Mouse (Mus musculus) limb, embryonic 13.5 days (tissue): ENCODE measurements around the gene Pde10a. TPM values are rescaled to one million over a fixed set of nuclear protein-coding genes. Genes with fewer than 3 reads are reported as not detected.

Experiments used
- ATAC-seq: fragments of 200-750 bp; cut with Nextera tagmentation; 2 replicates; pipeline ENCODE4 v1.8.0; 2017; ENCODE audit warnings: low read depth, moderate number of reproducible peaks, moderate TSS enrichment; ENCODE audit not compliant: low FRiP score
- H3K27ac ChIP-seq: fragments of 300-500 bp; sonication (generic); 2 replicates; pipeline ENCODE4 v1.5.1; 2015; ENCODE audit warnings: inconsistent platforms, mild to moderate bottlenecking, moderate library complexity
- H3K27me3 ChIP-seq: fragments of 300-500 bp; sonication (generic); 2 replicates; pipeline ENCODE4 v1.6.1; 2015; ENCODE audit warnings: mild to moderate bottlenecking, inconsistent platforms
- H3K36me3 ChIP-seq: fragments of 300-500 bp; sonication (generic); 2 replicates; pipeline ENCODE4 v1.6.1; 2015; ENCODE audit warnings: inconsistent platforms, mild to moderate bottlenecking, moderate library complexity
- H3K4me1 ChIP-seq: fragments of 300-500 bp; sonication (generic); 2 replicates; pipeline ENCODE4 v1.6.1; 2015; ENCODE audit warnings: inconsistent platforms
- H3K4me2 ChIP-seq: fragments of 300-500 bp; sonication (generic); replicated peaks from 2 replicates; pipeline ENCODE4 v1.6.1; 2015; ENCODE audit warnings: inconsistent platforms, mild to moderate bottlenecking, moderate library complexity
- H3K4me3 ChIP-seq: fragments of 300-500 bp; sonication (generic); 2 replicates; pipeline ENCODE4 v1.5.1; 2015; ENCODE audit warnings: moderate library complexity, mild to moderate bottlenecking, inconsistent platforms
- H3K9ac ChIP-seq: fragments of 300-500 bp; sonication (generic); 2 replicates; pipeline ENCODE4 v1.6.1; 2015; ENCODE audit warnings: mild to moderate bottlenecking, inconsistent platforms
- H3K9me3 ChIP-seq: fragments of 300-500 bp; sonication (generic); 2 replicates; pipeline ENCODE4 v1.6.1; 2016; ENCODE audit warnings: inconsistent platforms
- WGBS: fragments of 180-500 bp; shearing (Covaris S2); methylation state at CpG from one replicate; pipeline ENCODE4 v1.1.7; 2015; 5-methylcytosine and 5-hydroxymethylcytosine counted together
- polyA plus RNA-seq: library from polyadenylated mRNA; unstranded; fragments of >200 nt; fragmentation: Nextera tagmentation; extraction: Ambion mirVana; gene quantifications from 2 replicates; pipeline ENCODE4 v1.2.1, GENCODE M21; 2015

Gene Pde10a
- polyA plus RNA-seq, 1 experiment from 2014 or later = 2.4 TPM

DNA sequence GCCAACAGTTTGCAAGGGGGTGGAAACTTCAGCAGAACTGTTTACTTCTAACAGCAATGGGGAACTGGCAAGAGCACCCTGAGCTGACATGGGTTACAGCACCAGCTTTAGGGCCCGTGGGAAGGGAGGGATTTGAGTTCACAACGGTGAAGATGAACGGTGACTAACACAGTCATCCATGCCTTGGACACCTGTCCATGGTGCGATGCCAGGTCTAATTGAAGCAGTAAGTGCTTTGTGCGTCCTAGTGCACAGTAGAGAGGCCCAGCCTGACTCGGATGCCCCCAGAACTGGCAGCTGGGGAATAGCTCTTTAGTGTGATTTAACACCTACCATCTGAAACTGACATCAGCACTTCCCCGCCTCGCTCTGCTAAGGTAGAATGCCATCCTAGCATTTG, 373.0 kb downstream of the Pde10a start:
- H3K4me2 ChIP-seq = no peak overlapping the region
- H3K4me1 ChIP-seq = peaks cover 12% of the 10 kb centered on the region
- no peaks in the 10 kb centered on the region for H3K27me3 ChIP-seq
- H3K36me3 ChIP-seq = no peaks in the 10 kb centered on the region
- no peak overlapping the region for H3K4me3 ChIP-seq
- no peak overlapping the region for H3K9ac ChIP-seq
- WGBS = 77% methylated on average over 8 of the region's 8 CpGs
- H3K9me3 ChIP-seq = no peaks in the 10 kb centered on the region
- no peak for ATAC-seq
- no peak overlapping the region for H3K27ac ChIP-seq

DNA sequence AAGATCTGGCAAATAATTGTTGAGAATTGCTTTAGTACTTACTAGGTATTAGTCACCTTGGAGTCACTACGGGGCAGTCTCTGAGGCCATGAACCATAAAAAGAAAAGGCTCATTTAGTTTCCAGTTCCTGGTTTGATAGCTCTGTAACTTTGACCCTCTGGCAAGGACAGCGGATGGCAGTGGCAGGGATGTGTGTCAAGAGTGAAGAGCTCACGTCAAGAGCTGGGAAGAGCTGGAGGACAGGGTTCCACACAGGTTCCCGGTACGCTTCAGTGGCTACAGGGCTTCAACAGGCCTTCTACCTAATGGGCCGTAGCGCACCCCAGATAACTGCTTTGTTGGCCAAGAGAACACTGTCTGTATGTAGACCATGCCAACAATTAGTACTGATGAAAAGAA, 374.0 kb downstream of the Pde10a start:
- ATAC-seq = no peak
- no peak overlapping the region for H3K4me2 ChIP-seq

DNA sequence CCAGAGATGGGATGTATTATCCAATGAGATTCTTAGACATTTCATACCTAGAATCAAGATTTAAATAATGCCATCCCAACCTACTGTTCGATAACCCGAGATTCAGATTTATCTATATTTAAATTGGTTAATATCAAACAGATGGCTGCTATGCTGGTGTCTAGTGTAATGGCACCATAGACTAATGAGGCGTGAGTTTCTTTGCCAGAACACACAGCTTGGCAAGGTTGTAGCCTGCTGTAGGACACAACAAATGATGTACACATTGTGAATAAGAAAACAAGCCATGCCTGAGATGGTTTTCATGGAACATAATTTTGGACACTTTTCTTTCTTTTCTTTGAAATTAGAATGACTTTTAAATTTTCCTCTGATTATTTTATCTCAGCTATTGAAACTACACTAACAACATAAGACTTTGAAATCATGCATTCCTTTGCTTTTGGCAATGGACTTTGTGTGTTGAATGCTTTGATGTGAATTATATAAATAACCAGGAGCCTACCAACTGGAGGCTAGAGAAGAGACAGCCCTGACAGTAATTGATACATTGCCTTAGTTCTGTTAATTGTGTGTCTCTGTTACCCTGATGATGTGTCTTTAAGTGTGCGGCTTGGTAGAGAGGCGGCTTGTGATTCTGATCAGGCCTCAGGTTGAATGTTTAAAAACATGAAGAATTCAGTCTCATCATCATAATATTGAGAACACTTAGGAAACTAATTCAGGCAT, 378.5 kb downstream of the Pde10a start:
- Histone ChIP-seq H3K9me3 (no peaks in the 10 kb centered on the region), H3K4me1 (peaks cover 5% of the 10 kb centered on the region), H3K36me3 (no peaks in the 10 kb centered on the region), H3K9ac (no peak overlapping the region), H3K27ac (no peak overlapping the region), H3K4me2 (no peak overlapping the region), H3K4me3 (no peak overlapping the region), H3K27me3 (no peaks in the 10 kb centered on the region)
- ATAC-seq = no peak
- 89% methylated on average over 5 of the region's 5 CpGs for WGBS

More for the DNA sequence above, 374.0 kb downstream of the Pde10a start:
- Histone ChIP-seq H3K27ac (no peak overlapping the region), H3K4me1 (peaks cover 7% of the 10 kb centered on the region), H3K36me3 (no peaks in the 10 kb centered on the region), H3K4me3 (no peak overlapping the region), H3K9ac (no peak overlapping the region), H3K27me3 (no peaks in the 10 kb centered on the region), H3K9me3 (no peaks in the 10 kb centered on the region)
- 87% methylated on average over 7 of the region's 7 CpGs for WGBS

DNA sequence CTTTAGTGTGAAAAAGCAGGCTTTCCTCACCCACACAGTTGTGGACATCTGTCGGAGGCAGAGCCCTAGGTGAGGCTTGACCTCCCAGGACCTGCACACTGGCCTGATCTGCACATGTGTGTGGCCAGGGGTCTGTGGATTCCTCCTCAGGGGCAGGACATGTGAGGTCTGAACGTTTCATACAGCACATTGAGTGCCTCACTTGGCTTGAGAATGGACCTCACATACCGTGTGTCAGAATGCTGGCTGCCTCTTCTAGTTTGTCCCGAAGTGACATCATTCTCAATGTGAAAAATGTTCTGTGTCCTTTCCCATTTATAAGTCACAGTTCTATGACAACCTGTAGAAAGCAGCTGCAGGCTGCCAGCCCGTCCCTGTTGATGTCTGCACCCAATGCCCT, 385.4 kb downstream of the Pde10a start:
- Histone ChIP-seq H3K27ac (no peak overlapping the region), H3K9me3 (no peaks in the 10 kb centered on the region), H3K27me3 (0 out of 2 replicates have a peak, but pooled peaks cover 3% of the 10 kb centered on the region), H3K4me3 (no peak overlapping the region), H3K36me3 (no peaks in the 10 kb centered on the region), H3K9ac (no peak overlapping the region), H3K4me1 (peaks cover 3% of the 10 kb centered on the region), H3K4me2 (no peak overlapping the region)
- WGBS = 66% methylated on average over 5 of the region's 5 CpGs
- ATAC-seq = no peak

DNA sequence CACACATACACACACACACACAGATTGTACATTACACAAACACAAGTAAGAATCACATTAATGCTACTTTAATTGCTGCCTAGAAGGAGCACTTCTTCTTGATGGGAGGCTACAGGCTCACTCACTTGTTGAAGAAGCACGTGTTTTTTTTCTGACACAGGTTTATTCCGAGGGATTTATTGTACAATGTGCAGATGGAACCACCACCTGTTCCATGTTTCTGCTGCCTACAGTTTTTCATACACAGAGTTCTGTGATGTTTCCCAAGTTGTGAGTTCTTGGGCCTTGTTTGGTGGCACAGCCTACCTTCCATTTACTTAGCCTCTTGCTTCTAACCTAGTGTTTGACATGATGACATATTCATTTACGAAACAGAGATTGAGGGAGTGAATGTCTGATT, 387.8 kb downstream of the Pde10a start:
- no peak overlapping the region for H3K4me3 ChIP-seq
- H3K4me1 ChIP-seq = 0 out of 2 replicates have a peak, but pooled peaks cover 4% of the 10 kb centered on the region
- no peaks in the 10 kb centered on the region for H3K36me3 ChIP-seq
- H3K27ac ChIP-seq = no peak overlapping the region
- H3K9ac ChIP-seq = no peak overlapping the region
- 81% methylated on average over 3 of the region's 3 CpGs for WGBS
- ATAC-seq = no peak
- H3K4me2 ChIP-seq = no peak overlapping the region
- no peaks in the 10 kb centered on the region for H3K9me3 ChIP-seq
- 0 out of 2 replicates have a peak, but pooled peaks cover 3% of the 10 kb centered on the region for H3K27me3 ChIP-seq

DNA sequence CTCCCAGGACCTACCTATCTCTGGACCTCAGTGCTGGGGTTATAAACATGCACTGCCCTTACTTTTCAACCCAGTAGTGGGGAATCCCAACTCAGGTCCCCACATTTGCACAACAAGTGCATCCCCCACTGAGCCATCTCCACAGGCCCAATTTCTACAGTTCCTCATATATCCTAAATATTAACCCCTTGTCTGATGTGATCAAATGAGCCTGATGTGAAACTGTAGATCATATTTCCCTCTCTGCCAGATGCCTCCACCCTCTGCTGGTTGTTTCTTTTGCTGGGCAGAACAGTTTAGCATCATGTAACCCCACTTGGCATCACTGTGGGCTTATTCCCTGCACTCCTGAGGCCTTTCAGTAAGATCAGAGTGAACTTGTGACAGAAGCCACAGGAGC, 390.5 kb downstream of the Pde10a start:
- Histone ChIP-seq H3K4me2 (no peak overlapping the region), H3K9ac (no peak overlapping the region), H3K27ac (no peak overlapping the region), H3K27me3 (no peaks in the 10 kb centered on the region), H3K4me1 (0 out of 2 replicates have a peak, but pooled peaks cover 4% of the 10 kb centered on the region), H3K36me3 (no peaks in the 10 kb centered on the region), H3K9me3 (no peaks in the 10 kb centered on the region), H3K4me3 (no peak overlapping the region)
- ATAC-seq = no peak

DNA sequence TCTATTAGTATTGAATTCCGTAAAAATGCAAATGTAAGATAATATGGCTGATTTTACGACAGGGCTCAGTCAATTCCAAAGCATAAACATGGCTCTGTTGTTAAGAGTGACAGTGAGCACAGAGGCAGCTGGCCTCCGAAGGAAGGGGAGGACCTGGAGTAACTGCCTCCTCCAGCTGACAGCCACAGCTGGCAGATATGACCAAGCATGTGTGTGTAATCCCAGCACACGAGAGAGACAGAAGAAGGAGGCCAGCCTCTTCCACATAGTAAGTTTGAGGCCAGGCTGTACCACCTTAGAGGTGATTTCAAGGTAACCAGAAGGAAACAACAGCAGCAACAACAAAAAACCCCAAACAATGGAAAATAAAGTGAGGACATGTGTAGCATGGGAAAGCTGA, 397.9 kb downstream of the Pde10a start:
- peaks cover 20% of the 10 kb centered on the region for H3K4me1 ChIP-seq
- 0 out of 2 replicates have a peak, but pooled peaks cover 6% of the 10 kb centered on the region for H3K27me3 ChIP-seq
- no peak overlapping the region for H3K9ac ChIP-seq
- H3K4me2 ChIP-seq = no peak overlapping the region
- H3K27ac ChIP-seq = no peak overlapping the region
- H3K4me3 ChIP-seq = no peak overlapping the region
- no peaks in the 10 kb centered on the region for H3K9me3 ChIP-seq
- H3K36me3 ChIP-seq = no peaks in the 10 kb centered on the region
- 0 out of 2 replicates have a peak, but pooled peaks have one; percentile 50 for ATAC-seq
- WGBS = 26% methylated on average over 4 of the region's 4 CpGs

DNA sequence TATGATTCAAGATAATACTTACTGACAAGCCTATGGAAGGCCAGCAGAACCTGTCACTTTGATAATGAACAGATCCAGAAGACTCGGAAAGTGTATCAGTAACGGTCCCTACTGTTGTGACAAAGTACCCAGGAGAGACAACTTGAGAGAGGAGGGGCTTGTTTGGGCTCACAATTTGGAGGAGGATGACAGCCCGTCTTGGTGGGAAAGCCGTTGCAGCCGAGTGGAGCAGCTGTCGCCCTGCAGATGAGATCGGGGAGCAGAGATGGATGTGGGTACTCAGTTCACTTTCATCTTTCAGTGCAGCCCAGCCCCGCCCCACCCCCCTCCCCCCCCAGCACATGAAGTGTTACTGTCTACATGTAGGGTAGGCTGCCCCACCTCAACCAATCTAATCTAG, 398.6 kb downstream of the Pde10a start:
- Histone ChIP-seq H3K27ac (no peak overlapping the region), H3K9me3 (no peaks in the 10 kb centered on the region), H3K4me1 (peaks cover 25% of the 10 kb centered on the region), H3K36me3 (no peaks in the 10 kb centered on the region), H3K9ac (no peak overlapping the region), H3K27me3 (0 out of 2 replicates have a peak, but pooled peaks cover 6% of the 10 kb centered on the region), H3K4me3 (no peak overlapping the region), H3K4me2 (no peak overlapping the region)
- no peak for ATAC-seq
- 36% methylated on average over 8 of the region's 8 CpGs for WGBS

DNA sequence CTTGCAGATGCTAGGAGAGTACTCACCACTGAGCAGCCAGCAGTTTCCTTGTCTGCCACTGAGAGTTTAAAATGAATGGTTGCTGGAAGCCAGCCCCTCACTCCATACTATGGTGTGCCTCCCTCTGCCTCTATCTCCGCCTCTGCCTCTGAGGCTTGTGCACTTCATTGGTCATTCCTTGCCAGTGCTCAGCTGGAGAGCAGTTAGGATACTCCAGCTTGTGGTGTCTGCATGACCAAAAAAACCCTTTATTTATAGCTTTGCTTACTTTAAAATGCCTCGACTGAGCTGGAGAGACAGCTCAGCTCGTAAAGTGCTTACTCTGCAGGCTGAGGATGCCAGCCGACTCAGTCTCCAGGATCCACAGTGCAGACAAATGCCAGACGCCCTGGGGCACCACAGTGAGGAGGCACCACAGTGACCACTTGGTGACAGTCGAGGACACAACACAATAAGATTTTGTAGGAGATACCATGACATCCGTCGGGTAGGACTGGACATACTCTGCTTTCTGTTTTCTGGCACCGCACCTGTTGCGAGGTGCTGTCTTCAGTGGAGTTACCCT, 400.7 kb downstream of the Pde10a start:
- no peak overlapping the region for H3K4me2 ChIP-seq
- no peak overlapping the region for H3K4me3 ChIP-seq
- 0 out of 2 replicates have a peak, but pooled peaks cover 6% of the 10 kb centered on the region for H3K27me3 ChIP-seq
- H3K27ac ChIP-seq = no peak overlapping the region
- no peaks in the 10 kb centered on the region for H3K9me3 ChIP-seq
- no peak for ATAC-seq
- WGBS = 54% methylated on average over 10 of the region's 10 CpGs
- H3K4me1 ChIP-seq = peaks cover 25% of the 10 kb centered on the region
- H3K36me3 ChIP-seq = no peaks in the 10 kb centered on the region
- no peak overlapping the region for H3K9ac ChIP-seq

DNA sequence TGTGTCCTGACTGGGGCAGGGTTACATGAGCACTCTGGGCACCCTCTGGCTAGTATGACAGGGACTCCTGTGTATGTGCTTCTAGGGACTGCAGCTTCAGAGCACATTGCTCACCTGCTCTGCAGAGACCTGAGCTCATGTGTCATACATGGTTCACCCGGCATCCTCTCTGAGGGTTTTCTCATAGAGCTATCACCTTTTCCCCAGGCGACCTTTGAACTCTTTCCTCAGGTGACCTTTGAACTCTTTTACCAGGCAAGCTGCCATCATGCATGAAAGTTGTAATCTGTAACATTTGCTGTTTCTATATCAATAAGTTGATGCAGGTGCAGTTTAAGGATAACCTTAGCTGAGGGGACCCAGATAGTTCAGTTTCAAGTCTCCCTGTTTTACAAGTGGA, 403.4 kb downstream of the Pde10a start:
- WGBS = 58% methylated on average over 2 of the region's 2 CpGs
- ATAC-seq = no peak
- Histone ChIP-seq H3K9ac (no peak overlapping the region), H3K4me3 (no peak overlapping the region), H3K9me3 (no peaks in the 10 kb centered on the region), H3K36me3 (no peaks in the 10 kb centered on the region), H3K4me1 (peaks cover 14% of the 10 kb centered on the region; the same call in 1 of the 2 replicates), H3K4me2 (no peak overlapping the region), H3K27ac (no peak overlapping the region), H3K27me3 (peaks cover 10% of the 10 kb centered on the region; the same call in 1 of the 2 replicates)

DNA sequence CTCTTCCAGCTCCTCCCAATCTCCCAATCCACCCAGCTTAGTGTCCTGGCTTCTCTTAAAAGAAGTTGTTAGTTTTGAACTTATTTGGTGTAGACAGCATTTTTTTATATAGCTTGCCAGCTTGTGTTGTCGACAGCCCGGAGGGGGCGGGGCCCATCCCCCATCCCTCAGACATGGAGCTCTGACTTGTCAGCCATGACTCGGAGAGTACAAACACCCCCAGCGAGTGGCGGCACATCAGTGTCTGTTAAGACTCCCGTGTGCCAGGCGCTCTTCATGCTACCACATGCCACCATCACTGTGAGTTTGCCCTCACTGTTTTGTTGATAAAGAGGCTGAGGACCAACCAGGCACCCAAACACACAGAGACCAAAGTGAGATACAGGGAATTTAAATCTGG, 404.5 kb downstream of the Pde10a start:
- H3K9me3 ChIP-seq = no peaks in the 10 kb centered on the region
- no peak overlapping the region for H3K27ac ChIP-seq
- no peak overlapping the region for H3K9ac ChIP-seq
- peaks cover 8% of the 10 kb centered on the region; the same call in 1 of the 2 replicates for H3K4me1 ChIP-seq
- 69% methylated on average over 8 of the region's 8 CpGs for WGBS
- H3K4me3 ChIP-seq = no peak overlapping the region
- H3K36me3 ChIP-seq = no peaks in the 10 kb centered on the region
- ATAC-seq = no peak
- no peak overlapping the region for H3K4me2 ChIP-seq
- peaks cover 17% of the 10 kb centered on the region for H3K27me3 ChIP-seq

DNA sequence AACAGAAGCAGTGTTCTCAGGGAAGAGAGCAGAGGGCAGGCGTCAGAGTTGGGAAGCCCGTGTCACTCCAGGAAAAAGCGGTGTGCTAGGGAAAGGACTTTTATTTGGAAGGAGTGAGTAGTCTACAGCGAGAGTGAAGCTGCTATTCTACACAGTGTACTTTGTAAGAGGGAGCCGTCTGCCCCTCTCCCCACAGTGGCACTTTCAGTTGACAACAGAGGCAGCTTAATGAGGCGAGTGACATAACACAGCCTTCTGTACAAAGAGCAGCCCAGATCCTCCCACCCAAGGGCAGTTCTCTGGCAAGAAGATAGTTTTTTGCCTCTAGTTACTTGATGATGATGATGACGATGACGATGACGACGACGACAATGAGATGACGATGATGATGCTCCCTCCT, 410.4 kb downstream of the Pde10a start:
- no peak for ATAC-seq
- Histone ChIP-seq H3K4me2 (no peak overlapping the region), H3K9me3 (no peaks in the 10 kb centered on the region), H3K4me1 (no peaks in the 10 kb centered on the region), H3K4me3 (no peak overlapping the region), H3K27me3 (peaks cover 10% of the 10 kb centered on the region), H3K27ac (no peak overlapping the region), H3K36me3 (no peaks in the 10 kb centered on the region), H3K9ac (no peak overlapping the region)
- WGBS = 42% methylated on average over 12 of the region's 12 CpGs
